Mouse (Mus musculus): ENCODE data around the gene Pea15a. TPM values are rescaled to one million over a fixed set of nuclear protein-coding genes. Genes with fewer than 3 reads are reported as not detected.

The Pea15a gene
- polyA plus RNA-seq, 1 experiment from 2014 or later, result 385 TPM

- Histone ChIP-seq H3K9ac (replicated peaks; ENCODE audit: low read length) (no peak overlapping the region), H3K27me3 (ENCODE audit: control insufficient read depth, insufficient read depth, low read length) (no peaks in the 10 kb centered on the region), H3K36me3 (ENCODE audit: control insufficient read depth, insufficient read depth, low read length) (peaks cover 80% of the 10 kb centered on the region), H3K4me3 (replicated peaks; ENCODE audit: low read depth, low read length) (no peak overlapping the region), H3K9me3 (ENCODE audit: control insufficient read depth, low read length) (no peaks in the 10 kb centered on the region), H3K4me1 (ENCODE audit: control insufficient read depth, insufficient read depth, low read length) (no peaks in the 10 kb centered on the region), H3K27ac (replicated peaks; ENCODE audit: low read depth, low read length) (no peak overlapping the region), H3K4me2 (ENCODE audit: low read length) (no peak overlapping the region)
- DNase-seq, result no peak
- WGBS, result 93% methylated on average over 7 of the region's 7 CpGs
- ATAC-seq (ENCODE audit: low FRiP score, low TSS enrichment), result no peak
These were observed 28.8 kb downstream of the Pea15a start for GRCm38 (mm10) chr1:172177791-172178190.

GRCm38 (mm10) chr1:172173181-172173580 lies 33.4 kb downstream of the Pea15a start:
- DNase-seq, result no peak
- no peak overlapping the region for H3K9ac ChIP-seq (replicated peaks; ENCODE audit: low read length)
- H3K4me2 ChIP-seq (ENCODE audit: low read length), result no peak overlapping the region
- H3K4me3 ChIP-seq (replicated peaks; ENCODE audit: low read depth, low read length), result no peak overlapping the region
- no peak for ATAC-seq (ENCODE audit: low FRiP score, low TSS enrichment)
- H3K9me3 ChIP-seq (ENCODE audit: control insufficient read depth, low read length), result no peaks in the 10 kb centered on the region
- 80% methylated on average over 5 of the region's 5 CpGs for WGBS
- no peaks in the 10 kb centered on the region for H3K27me3 ChIP-seq (ENCODE audit: control insufficient read depth, insufficient read depth, low read length)
- H3K36me3 ChIP-seq (ENCODE audit: control insufficient read depth, insufficient read depth, low read length), result peaks cover 73% of the 10 kb centered on the region
- H3K27ac ChIP-seq (replicated peaks; ENCODE audit: low read depth, low read length), result no peak overlapping the region
- H3K4me1 ChIP-seq (ENCODE audit: control insufficient read depth, insufficient read depth, low read length), result no peaks in the 10 kb centered on the region

GRCm38 (mm10) chr1:172172381-172172780 lies 34.2 kb downstream of the Pea15a start:
- H3K36me3 ChIP-seq (ENCODE audit: control insufficient read depth, insufficient read depth, low read length), result peaks cover 73% of the 10 kb centered on the region
- H3K4me1 ChIP-seq (ENCODE audit: control insufficient read depth, insufficient read depth, low read length), result no peaks in the 10 kb centered on the region
- H3K27me3 ChIP-seq (ENCODE audit: control insufficient read depth, insufficient read depth, low read length), result no peaks in the 10 kb centered on the region
- H3K9me3 ChIP-seq (ENCODE audit: control insufficient read depth, low read length), result no peaks in the 10 kb centered on the region
- DNase-seq (no peak), ATAC-seq (ENCODE audit: low FRiP score, low TSS enrichment) (no peak)
- 93% methylated on average over 21 of the region's 21 CpGs for WGBS
- H3K27ac ChIP-seq (replicated peaks; ENCODE audit: low read depth, low read length), result no peak overlapping the region
- no peak overlapping the region for H3K4me2 ChIP-seq (ENCODE audit: low read length)
- H3K9ac ChIP-seq (replicated peaks; ENCODE audit: low read length), result no peak overlapping the region
- no peak overlapping the region for H3K4me3 ChIP-seq (replicated peaks; ENCODE audit: low read depth, low read length)

GRCm38 (mm10) chr1:172169809-172170208 lies 36.8 kb downstream of the Pea15a start:
- H3K27me3 ChIP-seq (ENCODE audit: control insufficient read depth, insufficient read depth, low read length), result no peaks in the 10 kb centered on the region
- H3K36me3 ChIP-seq (ENCODE audit: control insufficient read depth, insufficient read depth, low read length), result peaks cover 81% of the 10 kb centered on the region
- no peak overlapping the region for H3K9ac ChIP-seq (replicated peaks; ENCODE audit: low read length)
- WGBS, result 98% methylated on average over 5 of the region's 5 CpGs
- H3K9me3 ChIP-seq (ENCODE audit: control insufficient read depth, low read length), result no peaks in the 10 kb centered on the region
- no peak overlapping the region for H3K27ac ChIP-seq (replicated peaks; ENCODE audit: low read depth, low read length)
- no peak for DNase-seq
- no peak overlapping the region for H3K4me2 ChIP-seq (ENCODE audit: low read length)
- H3K4me1 ChIP-seq (ENCODE audit: control insufficient read depth, insufficient read depth, low read length), result no peaks in the 10 kb centered on the region
- no peak for ATAC-seq (ENCODE audit: low FRiP score, low TSS enrichment)
- H3K4me3 ChIP-seq (replicated peaks; ENCODE audit: low read depth, low read length), result no peak overlapping the region

- Histone ChIP-seq H3K36me3 (ENCODE audit: control insufficient read depth, insufficient read depth, low read length) (peaks cover 62% of the 10 kb centered on the region), H3K4me2 (ENCODE audit: low read length) (no peak overlapping the region), H3K9me3 (ENCODE audit: control insufficient read depth, low read length) (no peaks in the 10 kb centered on the region), H3K27me3 (ENCODE audit: control insufficient read depth, insufficient read depth, low read length) (no peaks in the 10 kb centered on the region), H3K27ac (replicated peaks; ENCODE audit: low read depth, low read length) (no peak overlapping the region), H3K9ac (replicated peaks; ENCODE audit: low read length) (no peak overlapping the region), H3K4me1 (ENCODE audit: control insufficient read depth, insufficient read depth, low read length) (no peaks in the 10 kb centered on the region), H3K4me3 (replicated peaks; ENCODE audit: low read depth, low read length) (no peak overlapping the region)
- DNase-seq (no peak), ATAC-seq (ENCODE audit: low FRiP score, low TSS enrichment) (no peak)
- 87% methylated on average over 5 of the region's 5 CpGs for WGBS
These were observed 38.7 kb downstream of the Pea15a start for GRCm38 (mm10) chr1:172167911-172168310.

GRCm38 (mm10) chr1:172162959-172163358 lies 43.6 kb downstream of the Pea15a start:
- no peak overlapping the region for H3K4me2 ChIP-seq (ENCODE audit: low read length)
- no peaks in the 10 kb centered on the region for H3K4me1 ChIP-seq (ENCODE audit: control insufficient read depth, insufficient read depth, low read length)
- no peaks in the 10 kb centered on the region for H3K27me3 ChIP-seq (ENCODE audit: control insufficient read depth, insufficient read depth, low read length)
- H3K9me3 ChIP-seq (ENCODE audit: control insufficient read depth, low read length), result no peaks in the 10 kb centered on the region
- no peak overlapping the region for H3K9ac ChIP-seq (replicated peaks; ENCODE audit: low read length)
- H3K4me3 ChIP-seq (replicated peaks; ENCODE audit: low read depth, low read length), result no peak overlapping the region
- 93% methylated on average over 6 of the region's 6 CpGs for WGBS
- no peak for DNase-seq
- H3K27ac ChIP-seq (replicated peaks; ENCODE audit: low read depth, low read length), result no peak overlapping the region
- H3K36me3 ChIP-seq (ENCODE audit: control insufficient read depth, insufficient read depth, low read length), result peaks cover 33% of the 10 kb centered on the region
- ATAC-seq (ENCODE audit: low FRiP score, low TSS enrichment), result no peak

GRCm38 (mm10) chr1:172162009-172162408 lies 44.6 kb downstream of the Pea15a start:
- 96% methylated on average over 1 of the region's 1 CpGs for WGBS
- no peak for ATAC-seq (ENCODE audit: low FRiP score, low TSS enrichment)
- H3K36me3 ChIP-seq (ENCODE audit: control insufficient read depth, insufficient read depth, low read length), result peaks cover 23% of the 10 kb centered on the region

GRCm38 (mm10) chr1:172160508-172160907 lies 46.1 kb downstream of the Pea15a start:
- Histone ChIP-seq H3K4me2 (ENCODE audit: low read length) (no peak overlapping the region), H3K27ac (replicated peaks; ENCODE audit: low read depth, low read length) (no peak overlapping the region), H3K9ac (replicated peaks; ENCODE audit: low read length) (no peak overlapping the region), H3K4me3 (replicated peaks; ENCODE audit: low read depth, low read length) (no peak overlapping the region), H3K9me3 (ENCODE audit: control insufficient read depth, low read length) (no peaks in the 10 kb centered on the region), H3K27me3 (ENCODE audit: control insufficient read depth, insufficient read depth, low read length) (no peaks in the 10 kb centered on the region), H3K36me3 (ENCODE audit: control insufficient read depth, insufficient read depth, low read length) (peaks cover 21% of the 10 kb centered on the region), H3K4me1 (ENCODE audit: control insufficient read depth, insufficient read depth, low read length) (no peaks in the 10 kb centered on the region)
- no peak for ATAC-seq (ENCODE audit: low FRiP score, low TSS enrichment)
- DNase-seq, result no peak

More at GRCm38 (mm10) chr1:172162009-172162408, 44.6 kb downstream of the Pea15a start:
- H3K27ac ChIP-seq (replicated peaks; ENCODE audit: low read depth, low read length), result no peak overlapping the region
- H3K4me2 ChIP-seq (ENCODE audit: low read length), result no peak overlapping the region
- H3K4me3 ChIP-seq (replicated peaks; ENCODE audit: low read depth, low read length), result no peak overlapping the region
- peak; percentile 75 for DNase-seq
- H3K9ac ChIP-seq (replicated peaks; ENCODE audit: low read length), result no peak overlapping the region
- no peaks in the 10 kb centered on the region for H3K27me3 ChIP-seq (ENCODE audit: control insufficient read depth, insufficient read depth, low read length)
- no peaks in the 10 kb centered on the region for H3K4me1 ChIP-seq (ENCODE audit: control insufficient read depth, insufficient read depth, low read length)
- H3K9me3 ChIP-seq (ENCODE audit: control insufficient read depth, low read length), result no peaks in the 10 kb centered on the region

GRCm38 (mm10) chr1:172159970-172160369 lies 46.6 kb downstream of the Pea15a start:
- no peaks in the 10 kb centered on the region for H3K27me3 ChIP-seq (ENCODE audit: control insufficient read depth, insufficient read depth, low read length)
- 80% methylated on average over 4 of the region's 4 CpGs for WGBS

More at GRCm38 (mm10) chr1:172159970-172160369, 46.6 kb downstream of the Pea15a start:
- Histone ChIP-seq H3K9ac (replicated peaks; ENCODE audit: low read length) (no peak overlapping the region), H3K9me3 (ENCODE audit: control insufficient read depth, low read length) (no peaks in the 10 kb centered on the region), H3K4me1 (ENCODE audit: control insufficient read depth, insufficient read depth, low read length) (no peaks in the 10 kb centered on the region), H3K4me3 (replicated peaks; ENCODE audit: low read depth, low read length) (no peak overlapping the region), H3K27ac (replicated peaks; ENCODE audit: low read depth, low read length) (no peak overlapping the region), H3K36me3 (ENCODE audit: control insufficient read depth, insufficient read depth, low read length) (peaks cover 20% of the 10 kb centered on the region), H3K4me2 (ENCODE audit: low read length) (no peak overlapping the region)
- no peak for DNase-seq
- no peak for ATAC-seq (ENCODE audit: low FRiP score, low TSS enrichment)
